Mouse (Mus musculus): Measurements from ENCODE around the gene Ulk2. TPM values are rescaled to one million over a fixed set of nuclear protein-coding genes. Genes with fewer than 3 reads are reported as not detected.

The Ulk2 gene
- total and polyA plus RNA-seq, 3 experiments = 7.9 to 10.5 (median 9.3) TPM

DNA sequence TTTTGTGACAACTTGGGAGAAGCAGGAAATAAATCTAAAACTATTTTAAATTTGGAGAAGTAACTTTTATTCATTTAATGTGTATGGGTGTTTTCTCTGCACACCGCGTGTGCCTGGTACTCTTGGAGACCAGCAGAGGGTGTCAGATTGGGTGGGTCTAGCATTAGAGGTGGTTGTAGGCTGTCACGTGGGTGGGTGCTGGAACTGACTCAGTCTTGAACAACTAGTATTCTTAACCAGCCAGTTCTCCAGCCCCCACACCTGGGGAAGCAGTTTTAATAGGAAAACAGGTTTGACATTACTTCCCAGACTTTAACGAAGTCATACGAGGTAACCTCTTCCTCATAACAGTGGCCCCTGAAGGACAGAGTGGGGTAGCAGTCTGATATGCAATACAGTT is 94.4 kb downstream of the Ulk2 start:
- DNase-seq (ENCODE audit: extremely low read depth) = peak; percentile 84

DNA sequence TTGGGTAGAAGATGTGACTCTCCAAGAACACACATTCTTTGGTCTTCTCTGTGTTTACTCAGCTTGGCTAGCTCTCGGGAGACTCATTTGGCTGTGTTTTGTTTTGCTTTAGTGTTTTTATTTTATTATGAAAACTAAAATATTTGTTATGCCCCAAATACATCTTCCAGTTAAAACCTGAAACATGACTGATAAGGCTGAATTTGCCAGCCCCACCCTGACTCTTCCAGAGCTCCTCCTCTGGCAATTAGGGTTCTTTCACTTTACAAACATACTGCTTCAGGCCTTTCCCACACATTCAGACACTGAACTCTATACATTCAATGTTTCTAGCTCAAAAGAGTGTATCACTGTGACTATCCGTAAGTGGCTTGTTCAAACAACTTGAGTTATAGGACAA is 97.7 kb downstream of the Ulk2 start:
- Histone ChIP-seq H3K79me2 (replicated peaks; ENCODE audit: control insufficient read depth, extremely low read depth, insufficient read depth, poor library complexity, severe bottlenecking) (peaks cover 10% of the 10 kb centered on the region; the same call in 1 of the 2 replicates), H3K9me3 (replicated peaks; ENCODE audit: low read length) (no peaks in the 10 kb centered on the region), H3K4me2 (ENCODE audit: insufficient read depth, low read depth, poor library complexity, severe bottlenecking) (no peak overlapping the region), H3K4me1 (ENCODE audit: control insufficient read depth in 1 of 2, insufficient read depth in 2 of 2) (peaks cover 6 to 43% of the 10 kb centered on the region in 2 experiments; a peak in 3 of 4 replicates), H3K27ac (ENCODE audit: insufficient read depth, low read depth) (no peak overlapping the region), H3K9ac (ENCODE audit: insufficient read depth, low read depth) (no peak overlapping the region), H3K36me3 (replicated peaks in 1 of 2; ENCODE audit: control insufficient read depth in 1 of 2, insufficient read depth in 1 of 2, low read length in 1 of 2) (peaks cover 38 to 70% of the 10 kb centered on the region in 2 experiments), H3K4me3 (replicated peaks in 1 of 3; ENCODE audit: low read depth in 2 of 3, low read length in 2 of 3, poor library complexity in 1 of 3) (no peak overlapping the region), H3K27me3 (replicated peaks) (no peaks in the 10 kb centered on the region)
- dilution Hi-C loops (cut with MboI; ENCODE audit: extremely low pct_ligation_motif_present, extremely low pct_unique_long_range_greater_than_20kb, low sequenced_read_pairs) (no loop called here), in situ Hi-C loops (cut with MboI; ENCODE audit: low pct_ligation_motif_present, low pct_unique_long_range_greater_than_20kb, low sequenced_read_pairs) (no loop called here)
- no peak for DNase-seq (ENCODE audit: extremely low read depth)
- TF ChIP-seq CTCF (conservative IDR thresholded peaks at IDR 0.05 in 1 of 2, IDR thresholded peaks at IDR 0.05 in 1 of 2; ENCODE audit: low read depth in 2 of 2, low read length in 2 of 2) (no peak), MAZ (IDR thresholded peaks at IDR 0.05; ENCODE audit: low read depth, low read length) (no peak), POLR2A (IDR thresholded peaks at IDR 0.05; ENCODE audit: low read depth, low read length) (no peak), MEF2A (IDR thresholded peaks at IDR 0.05; ENCODE audit: borderline replicate concordance, low read depth, low read length) (no peak), HCFC1 (IDR thresholded peaks at IDR 0.05; ENCODE audit: low read depth, low read length) (no peak), RCOR1 (conservative IDR thresholded peaks at IDR 0.05; ENCODE audit: low read depth, low read length) (no peak), UBTF (IDR thresholded peaks at IDR 0.05; ENCODE audit: low read depth, low read length) (no peak), EP300 (IDR thresholded peaks at IDR 0.05; ENCODE audit: low read length) (no peak), CHD1 (IDR thresholded peaks at IDR 0.05; ENCODE audit: low read depth, low read length) (no peak)

More for the DNA sequence above, 94.4 kb downstream of the Ulk2 start:
- peak overlapping the region; percentile 15 to 98 (median 66) for H3K4me3 ChIP-seq (replicated peaks in 1 of 3; ENCODE audit: low read depth in 2 of 3, low read length in 2 of 3, poor library complexity in 1 of 3)
- 0 out of 2 replicates have a peak overlapping the region, but pooled peaks have one; percentile 48 for H3K9ac ChIP-seq (ENCODE audit: insufficient read depth, low read depth)
- no peaks in the 10 kb centered on the region for H3K27me3 ChIP-seq (replicated peaks)
- no peaks in the 10 kb centered on the region for H3K9me3 ChIP-seq (replicated peaks; ENCODE audit: low read length)
- peaks cover 6 to 42% of the 10 kb centered on the region in 2 experiments; a peak in 3 of 4 replicates for H3K4me1 ChIP-seq (ENCODE audit: control insufficient read depth in 1 of 2, insufficient read depth in 2 of 2)
- TF ChIP-seq JUN (IDR thresholded peaks at IDR 0.05; ENCODE audit: insufficient read depth, low read depth, low read length) (no peak), EP300 (IDR thresholded peaks at IDR 0.05; ENCODE audit: low read length) (no peak), HCFC1 (IDR thresholded peaks at IDR 0.05; ENCODE audit: low read depth, low read length) (no peak), CTCF (conservative IDR thresholded peaks at IDR 0.05 in 1 of 2, IDR thresholded peaks at IDR 0.05 in 1 of 2; ENCODE audit: low read depth in 2 of 2, low read length in 2 of 2) (peak in 1 of 2 experiments; percentile 64; a peak in 2 of 4 replicates), ETS1 (conservative IDR thresholded peaks at IDR 0.05; ENCODE audit: low read depth, low read length) (no peak), IRF4 (IDR thresholded peaks at IDR 0.05; ENCODE audit: low read depth, low read length) (0 out of 2 replicates have a peak, but pooled peaks have one; percentile 4), UBTF (IDR thresholded peaks at IDR 0.05; ENCODE audit: low read depth, low read length) (0 out of 2 replicates have a peak, but pooled peaks have one; percentile 4), USF2 (conservative IDR thresholded peaks at IDR 0.05; ENCODE audit: low read depth, low read length) (peak; percentile 88), USF1 (IDR thresholded peaks at IDR 0.05; ENCODE audit: low read depth, low read length) (peak; percentile 86), JUND (conservative IDR thresholded peaks at IDR 0.05; ENCODE audit: low read depth, low read length) (no peak), MXI1 (IDR thresholded peaks at IDR 0.05; ENCODE audit: low read depth, low read length) (peak; percentile 92), ELF1 (IDR thresholded peaks at IDR 0.05; ENCODE audit: low read depth, low read length) (no peak), POLR2AphosphoS2 (IDR thresholded peaks at IDR 0.05; ENCODE audit: low read depth, low read length) (no peak), TCF12 (IDR thresholded peaks at IDR 0.05; ENCODE audit: low read depth, low read length) (no peak), MAX (IDR thresholded peaks at IDR 0.05; ENCODE audit: low read length) (peak; percentile 94), BHLHE40 (IDR thresholded peaks at IDR 0.05; ENCODE audit: low read depth, low read length) (peak; percentile 75), ZNF384 (IDR thresholded peaks at IDR 0.05; ENCODE audit: low read depth, low read length) (no peak), RCOR1 (conservative IDR thresholded peaks at IDR 0.05; ENCODE audit: low read depth, low read length) (no peak), CHD1 (IDR thresholded peaks at IDR 0.05; ENCODE audit: low read depth, low read length) (no peak), MYC (IDR thresholded peaks at IDR 0.05; ENCODE audit: low read depth, low read length) (peak; percentile 89; the same call in 1 of the 2 replicates), CHD2 (IDR thresholded peaks at IDR 0.05; ENCODE audit: low read length) (no peak), ZC3H11A (IDR thresholded peaks at IDR 0.05; ENCODE audit: low read depth, low read length) (no peak)
- in situ Hi-C loops (cut with MboI; ENCODE audit: low pct_ligation_motif_present, low pct_unique_long_range_greater_than_20kb, low sequenced_read_pairs) = no loop called here
- H3K27ac ChIP-seq (ENCODE audit: insufficient read depth, low read depth) = no peak overlapping the region
- peaks cover 14 to 40% of the 10 kb centered on the region in 2 experiments for H3K36me3 ChIP-seq (replicated peaks in 1 of 2; ENCODE audit: control insufficient read depth in 1 of 2, insufficient read depth in 1 of 2, low read length in 1 of 2)
- H3K4me2 ChIP-seq (ENCODE audit: insufficient read depth, low read depth, poor library complexity, severe bottlenecking) = peak overlapping the region; percentile 98
- dilution Hi-C loops (cut with MboI; ENCODE audit: extremely low pct_ligation_motif_present, extremely low pct_unique_long_range_greater_than_20kb, low sequenced_read_pairs) = no loop called here
- H3K79me2 ChIP-seq (replicated peaks; ENCODE audit: control insufficient read depth, extremely low read depth, insufficient read depth, poor library complexity, severe bottlenecking) = peaks cover 10% of the 10 kb centered on the region; the same call in 1 of the 2 replicates
